Mouse (Mus musculus) forebrain, embryonic 12.5 days (tissue): ENCODE measurements around the gene Supt7l. TPM values are rescaled to one million over a fixed set of nuclear protein-coding genes. Genes with fewer than 3 reads are reported as not detected.

ENCODE experiments used
- ATAC-seq: fragments of 200-750 bp; cut with Nextera tagmentation; 2 replicates; pipeline ENCODE4 v1.8.0; 2017; ENCODE audit warnings: moderate TSS enrichment; ENCODE audit not compliant: low FRiP score
- H3K27ac ChIP-seq: fragments of 300-500 bp; sonication (generic); 2 replicates; pipeline ENCODE4 v1.5.1; 2016; ENCODE audit warnings: mild to moderate bottlenecking
- H3K27me3 ChIP-seq: fragments of 300-500 bp; sonication (generic); 2 replicates; pipeline ENCODE4 v1.6.1; 2016; ENCODE audit warnings: mild to moderate bottlenecking
- H3K36me3 ChIP-seq: fragments of 300-500 bp; sonication (generic); replicated peaks from 2 replicates; pipeline ENCODE4 v1.6.1; 2016; ENCODE audit warnings: mild to moderate bottlenecking
- H3K4me1 ChIP-seq: fragments of 300-500 bp; sonication (generic); 2 replicates; pipeline ENCODE4 v1.6.1; 2016
- H3K4me2 ChIP-seq: fragments of 300-500 bp; sonication (generic); 2 replicates; pipeline ENCODE4 v1.6.1; 2016; ENCODE audit warnings: mild to moderate bottlenecking, moderate library complexity
- H3K4me3 ChIP-seq: fragments of 300-500 bp; sonication (generic); replicated peaks from 2 replicates; pipeline ENCODE4 v1.5.1; 2016; ENCODE audit warnings: mild to moderate bottlenecking
- H3K9ac ChIP-seq: fragments of 300-500 bp; sonication (generic); 2 replicates; pipeline ENCODE4 v1.6.1; 2016; ENCODE audit warnings: mild to moderate bottlenecking
- H3K9me3 ChIP-seq: fragments of 300-500 bp; sonication (generic); 2 replicates; pipeline ENCODE4 v1.6.1; 2016
- WGBS: fragments of 180-500 bp; shearing (Covaris S2); methylation state at CpG from one replicate; pipeline ENCODE4 v1.1.7; 2016; 5-methylcytosine and 5-hydroxymethylcytosine counted together
- polyA plus RNA-seq: library from polyadenylated mRNA; unstranded; fragments of >200 nt; fragmentation: Nextera tagmentation; extraction: Ambion mirVana; gene quantifications from 2 replicates; pipeline ENCODE4 v1.2.1, GENCODE M21; 2016

Supt7l gene
- polyA plus RNA-seq, 1 experiment from 2014 or later, result 29.8 TPM

DNA sequence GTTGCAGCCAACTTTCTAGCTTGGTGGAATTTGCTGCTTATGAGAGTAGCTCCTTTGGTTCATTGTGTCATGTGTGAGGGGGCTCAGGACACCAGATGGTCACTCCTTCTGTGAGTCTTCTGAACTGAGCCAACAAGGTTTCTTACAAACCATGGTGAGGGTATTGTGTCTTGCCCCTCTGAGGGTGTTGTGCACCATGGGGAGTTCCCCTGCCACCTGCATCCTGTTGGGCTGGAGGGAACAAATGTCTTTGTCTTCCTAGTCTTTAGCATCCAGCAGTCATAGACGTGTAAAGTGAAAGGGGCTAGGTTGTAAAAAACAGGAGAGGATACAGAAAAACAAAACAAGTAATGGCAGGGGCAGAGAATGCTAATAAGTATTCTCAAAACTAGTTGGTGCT, 31.8 kb upstream of the Supt7l start:
- Histone ChIP-seq H3K27ac (no peak overlapping the region), H3K4me1 (no peaks in the 10 kb centered on the region), H3K4me3 (no peak overlapping the region), H3K27me3 (no peaks in the 10 kb centered on the region), H3K9me3 (no peaks in the 10 kb centered on the region), H3K36me3 (peaks cover 46% of the 10 kb centered on the region), H3K4me2 (no peak overlapping the region), H3K9ac (no peak overlapping the region)
- 37% methylated on average over 1 of the region's 1 CpGs for WGBS
- ATAC-seq, result no peak

DNA sequence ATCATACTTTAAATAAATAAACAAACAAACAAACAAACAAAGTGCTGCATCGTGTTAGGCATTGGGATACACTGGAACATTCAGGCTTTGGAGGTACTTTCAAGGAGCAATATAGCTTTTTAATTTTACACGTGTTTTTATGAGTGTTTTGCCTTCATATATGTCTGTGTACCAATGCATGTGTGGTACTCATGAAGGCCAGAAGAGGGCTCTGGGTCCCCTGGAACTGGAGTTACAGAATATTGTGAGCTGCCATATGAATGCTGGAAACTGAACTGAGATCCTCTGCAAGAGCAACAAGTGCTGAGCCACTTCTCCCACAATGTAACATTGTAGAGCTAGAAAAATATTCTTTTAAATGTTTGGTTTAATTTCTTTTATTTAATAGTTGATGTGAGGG, 7.6 kb upstream of the Supt7l start:
- no peak overlapping the region for H3K9ac ChIP-seq
- H3K4me1 ChIP-seq, result no peaks in the 10 kb centered on the region
- H3K27ac ChIP-seq, result no peak overlapping the region
- H3K4me2 ChIP-seq, result no peak overlapping the region
- peaks cover 76% of the 10 kb centered on the region for H3K36me3 ChIP-seq
- no peaks in the 10 kb centered on the region for H3K27me3 ChIP-seq
- no peak for ATAC-seq
- WGBS, result 93% methylated on average over 2 of the region's 2 CpGs
- H3K9me3 ChIP-seq, result no peaks in the 10 kb centered on the region
- no peak overlapping the region for H3K4me3 ChIP-seq

DNA sequence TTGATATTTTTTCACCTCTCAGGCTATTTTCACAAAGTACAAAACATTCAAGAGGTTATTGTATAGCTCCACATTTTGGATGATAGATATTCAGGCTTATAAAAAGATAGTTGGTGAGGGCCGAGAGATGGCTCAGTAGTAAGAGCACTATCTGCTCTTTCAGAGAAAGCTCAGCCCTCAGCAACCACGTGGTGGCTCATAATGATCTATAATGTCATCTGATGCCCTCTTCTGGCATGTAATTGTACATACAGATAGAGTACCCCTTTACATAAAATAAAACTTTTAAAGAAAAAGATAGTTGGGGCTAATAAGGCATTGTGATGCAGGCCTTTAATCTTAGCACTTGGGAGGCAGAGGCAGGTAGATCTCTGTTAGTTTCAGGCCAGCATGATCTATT, 953 bp upstream of the Supt7l start:
- 66% methylated on average over 2 of the region's 2 CpGs for WGBS
- H3K36me3 ChIP-seq, result peaks cover 44% of the 10 kb centered on the region
- H3K9ac ChIP-seq, result no peak overlapping the region

DNA sequence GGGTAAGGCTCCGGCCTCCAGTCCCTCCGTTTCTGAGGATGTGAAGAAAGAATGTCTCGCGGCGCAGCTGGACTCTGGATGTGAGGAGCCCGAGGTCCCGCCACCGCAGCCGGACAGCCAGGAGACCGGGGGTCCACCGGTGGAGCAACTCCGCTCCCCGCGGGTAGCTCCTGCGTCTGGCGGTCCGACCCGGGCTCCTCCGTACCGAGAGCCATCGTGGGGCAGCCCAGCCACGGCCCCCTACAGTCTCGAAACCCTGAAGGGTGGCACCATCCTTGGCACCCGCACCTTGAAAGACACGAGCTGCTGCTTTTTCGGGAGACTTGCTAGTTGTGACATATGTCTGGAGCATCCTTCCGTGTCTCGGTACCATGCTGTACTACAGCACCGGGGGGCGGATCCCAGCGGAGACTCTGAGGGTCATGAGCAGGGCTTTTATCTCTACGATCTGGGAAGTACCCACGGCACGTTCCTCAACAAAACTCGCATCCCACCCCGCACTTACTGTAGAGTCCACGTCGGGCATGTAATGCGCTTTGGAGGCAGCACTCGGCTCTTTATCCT, 408 bp downstream of the Supt7l start:
- Histone ChIP-seq H3K4me2 (peak overlapping the region; percentile 75), H3K4me3 (peak overlapping the region; percentile 98), H3K4me1 (peaks cover 25% of the 10 kb centered on the region), H3K9ac (peak overlapping the region; percentile 83), H3K36me3 (peaks cover 39% of the 10 kb centered on the region), H3K27ac (peak overlapping the region; percentile 87), H3K9me3 (no peaks in the 10 kb centered on the region), H3K27me3 (no peaks in the 10 kb centered on the region)
- peak; percentile 9; the same call in 1 of the 2 replicates for ATAC-seq
- 4% methylated on average over 40 of the region's 40 CpGs for WGBS

More for the DNA sequence above, 953 bp upstream of the Supt7l start:
- H3K4me3 ChIP-seq, result no peak overlapping the region
- no peak for ATAC-seq
- no peak overlapping the region; the same call in 1 of the 2 replicates for H3K4me2 ChIP-seq
- no peaks in the 10 kb centered on the region for H3K9me3 ChIP-seq
- H3K4me1 ChIP-seq, result peaks cover 25% of the 10 kb centered on the region
- no peaks in the 10 kb centered on the region for H3K27me3 ChIP-seq
- no peak overlapping the region for H3K27ac ChIP-seq

DNA sequence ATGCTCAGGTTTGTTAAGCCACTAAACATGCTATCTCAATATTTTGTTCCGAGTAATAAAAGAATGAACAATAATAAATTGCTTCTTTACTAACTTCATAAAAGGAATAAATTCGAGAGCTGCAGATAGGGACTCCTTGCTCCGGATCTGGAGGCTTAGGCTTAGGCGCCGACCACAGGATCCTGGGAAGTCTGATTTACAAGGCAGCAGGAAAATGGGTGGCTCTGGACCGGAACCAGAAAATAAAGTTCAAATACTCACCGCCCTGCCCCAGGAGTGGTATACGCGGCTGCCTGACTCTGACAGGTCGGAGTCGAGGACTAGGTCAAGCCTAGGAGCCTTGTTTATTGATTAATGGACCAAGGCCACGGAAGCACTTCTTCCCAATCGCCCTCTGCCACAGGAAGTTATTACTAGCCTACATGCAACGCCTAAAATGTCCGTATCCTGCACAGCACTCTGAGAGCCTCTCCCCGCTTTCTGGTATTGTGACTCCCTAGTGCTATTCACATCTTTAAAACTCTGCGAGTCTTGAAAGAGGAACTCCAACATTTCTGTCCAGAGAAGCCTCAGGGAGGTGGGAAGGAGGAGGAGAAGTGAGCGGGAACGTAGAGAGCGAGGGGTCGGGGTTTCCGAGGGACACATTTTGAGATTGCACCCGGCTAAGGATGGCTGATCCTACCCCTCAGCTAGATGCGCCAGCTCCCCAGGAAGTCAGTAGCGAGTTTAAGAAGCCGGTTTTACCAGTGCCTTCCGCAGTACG, 1.1 kb downstream of the Supt7l start, which contains the start of gene Slc4a1ap:
TSS of gene Slc4a1ap (plus strand) at position 642 of the 763 bp plus-strand sequence.
- Histone ChIP-seq H3K4me2 (peak within 1 kb of the TSS; percentile 75), H3K9me3 (no peaks in the 10 kb centered on the region), H3K27me3 (no peaks in the 10 kb centered on the region), H3K27ac (peak within 1 kb of the TSS; percentile 87), H3K4me1 (peaks cover 25% of the 10 kb centered on the region), H3K9ac (peak within 1 kb of the TSS; percentile 83), H3K4me3 (peak within 1 kb of the TSS; percentile 98), H3K36me3 (peaks cover 37% of the 10 kb centered on the region)
- WGBS, result under 1% methylated on average over 28 of the region's 28 CpGs
- ATAC-seq, result peak; percentile 83

DNA sequence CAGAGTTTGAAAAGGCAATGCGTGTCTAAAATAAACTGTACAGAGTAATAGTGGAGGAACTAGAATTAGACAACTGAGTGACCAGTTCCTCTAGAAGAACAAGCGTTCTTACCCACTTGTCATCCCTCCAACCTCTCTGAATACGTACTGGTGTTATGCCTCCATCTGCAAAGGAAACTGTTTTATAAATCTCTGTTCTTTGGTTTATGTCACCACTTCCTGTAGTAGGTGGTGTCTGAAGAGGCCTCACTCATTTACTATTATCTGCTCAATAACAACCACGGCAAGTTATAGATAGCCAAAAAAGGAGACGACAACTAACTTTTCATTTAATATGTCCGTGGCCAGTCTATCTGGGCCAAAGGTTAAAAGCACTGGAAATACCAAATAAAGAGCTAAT, 7.1 kb downstream of the Supt7l start:
- WGBS, result 94% methylated on average over 6 of the region's 6 CpGs
- Histone ChIP-seq H3K36me3 (peaks cover 66% of the 10 kb centered on the region), H3K9ac (no peak overlapping the region), H3K27ac (no peak overlapping the region), H3K9me3 (no peaks in the 10 kb centered on the region), H3K4me2 (no peak overlapping the region), H3K27me3 (no peaks in the 10 kb centered on the region), H3K4me3 (no peak overlapping the region), H3K4me1 (peaks cover 2% of the 10 kb centered on the region)
- no peak for ATAC-seq

DNA sequence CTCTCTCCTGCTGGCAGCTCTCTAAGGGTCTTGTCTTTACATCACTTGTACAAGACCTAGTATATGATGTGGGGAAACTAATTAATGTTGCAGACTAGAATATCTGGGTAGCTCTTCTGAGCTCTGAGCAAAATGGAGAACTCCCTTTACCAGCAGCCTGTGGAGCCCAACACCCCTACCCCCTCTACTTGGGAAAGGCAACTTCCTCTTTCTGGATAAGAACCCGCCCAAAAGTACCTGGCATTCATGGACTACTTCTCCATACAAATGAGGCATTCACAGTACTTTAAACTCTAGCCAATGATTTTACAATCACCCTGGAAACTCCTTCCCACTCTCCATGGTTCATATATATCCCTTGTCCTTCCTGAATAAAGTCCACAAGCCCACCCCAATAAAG, 15.1 kb downstream of the Supt7l start:
- ATAC-seq, result no peak
- no peaks in the 10 kb centered on the region for H3K4me1 ChIP-seq
- H3K4me2 ChIP-seq, result no peak overlapping the region
- H3K27me3 ChIP-seq, result no peaks in the 10 kb centered on the region
- H3K9ac ChIP-seq, result no peak overlapping the region
- no peak overlapping the region for H3K4me3 ChIP-seq
- WGBS, result 90% methylated on average over 1 of the region's 1 CpGs
- H3K27ac ChIP-seq, result no peak overlapping the region
- H3K9me3 ChIP-seq, result no peaks in the 10 kb centered on the region
- H3K36me3 ChIP-seq, result peaks cover 87% of the 10 kb centered on the region

DNA sequence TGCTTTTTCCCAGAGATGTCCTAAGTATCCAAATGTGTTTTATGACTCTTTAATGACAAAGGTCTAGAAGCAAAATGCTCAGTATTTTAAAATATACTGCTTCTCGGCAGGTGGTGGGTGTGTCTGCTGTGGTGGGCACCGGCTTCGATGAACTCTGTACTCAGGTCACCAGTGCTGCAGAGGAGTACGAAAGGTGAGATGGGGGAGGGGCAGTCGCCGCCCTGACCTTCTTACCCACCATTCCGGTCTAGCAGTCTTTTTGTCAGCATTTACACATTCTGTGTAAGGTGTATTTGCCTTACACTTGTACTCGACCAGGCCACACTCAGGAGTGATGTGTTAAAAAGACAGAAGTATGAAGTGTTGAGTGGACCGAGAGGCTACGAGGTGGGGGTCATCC, 22.8 kb downstream of the Supt7l start:
- Histone ChIP-seq H3K9me3 (no peaks in the 10 kb centered on the region), H3K36me3 (peaks cover 87% of the 10 kb centered on the region), H3K4me2 (no peak overlapping the region), H3K27ac (no peak overlapping the region), H3K4me3 (no peak overlapping the region), H3K4me1 (no peaks in the 10 kb centered on the region), H3K27me3 (no peaks in the 10 kb centered on the region), H3K9ac (no peak overlapping the region)
- 94% methylated on average over 10 of the region's 10 CpGs for WGBS
- no peak for ATAC-seq

DNA sequence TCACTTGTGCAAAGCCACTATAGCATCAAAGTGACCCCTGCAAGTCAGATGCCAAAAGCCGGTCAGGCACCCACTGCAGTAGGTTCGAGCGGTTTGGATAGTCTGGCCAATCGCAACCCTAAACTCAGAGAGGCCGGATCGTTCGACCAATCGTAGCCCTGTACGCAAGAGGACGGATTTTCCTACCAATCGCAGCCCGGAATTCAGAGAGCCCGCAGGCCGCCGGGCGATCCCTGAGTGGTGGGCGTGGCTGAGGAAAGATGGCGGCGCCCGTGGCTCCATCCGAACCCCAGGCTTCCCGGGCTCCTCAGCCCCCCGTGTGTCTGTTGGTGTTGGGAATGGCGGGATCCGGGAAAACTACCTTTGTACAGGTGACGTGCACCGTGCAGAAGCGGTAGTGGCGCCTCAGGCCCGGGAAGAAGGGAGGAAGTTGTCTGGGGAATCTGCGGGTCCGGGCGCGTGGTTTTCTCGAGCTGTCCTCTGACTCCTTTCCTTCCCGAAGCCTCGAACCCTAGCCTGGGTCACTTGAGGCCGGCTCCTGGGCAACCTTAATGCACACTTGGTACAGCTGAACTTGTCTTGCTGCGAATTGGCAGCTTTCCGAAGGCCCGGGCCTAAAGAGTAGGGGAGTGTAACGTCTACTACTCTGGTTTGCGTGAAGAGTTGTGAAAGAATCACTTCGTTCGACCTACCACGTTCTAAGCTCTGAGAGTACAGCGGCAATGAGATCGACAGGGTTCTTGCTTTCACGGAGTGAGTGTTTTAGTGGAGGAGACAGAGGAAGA, 32.9 kb downstream of the Supt7l start, which contains the start of gene Gpn1:
TSS of gene Gpn1 (plus strand) at position 229 of the 785 bp plus-strand sequence.
- H3K4me3 ChIP-seq, result peak within 1 kb of the TSS; percentile 60
- H3K36me3 ChIP-seq, result peaks cover 34% of the 10 kb centered on the region
- peak within 1 kb of the TSS; percentile 73 for H3K4me2 ChIP-seq
- peak; percentile 100 for ATAC-seq
- H3K27me3 ChIP-seq, result 0 out of 2 replicates have a peak, but pooled peaks cover 4% of the 10 kb centered on the region
- no peak within 1 kb of the TSS for H3K27ac ChIP-seq
- no peaks in the 10 kb centered on the region for H3K9me3 ChIP-seq
- peaks cover 12% of the 10 kb centered on the region for H3K4me1 ChIP-seq
- WGBS, result under 1% methylated on average over 49 of the region's 49 CpGs
- H3K9ac ChIP-seq, result peak within 1 kb of the TSS; percentile 62

DNA sequence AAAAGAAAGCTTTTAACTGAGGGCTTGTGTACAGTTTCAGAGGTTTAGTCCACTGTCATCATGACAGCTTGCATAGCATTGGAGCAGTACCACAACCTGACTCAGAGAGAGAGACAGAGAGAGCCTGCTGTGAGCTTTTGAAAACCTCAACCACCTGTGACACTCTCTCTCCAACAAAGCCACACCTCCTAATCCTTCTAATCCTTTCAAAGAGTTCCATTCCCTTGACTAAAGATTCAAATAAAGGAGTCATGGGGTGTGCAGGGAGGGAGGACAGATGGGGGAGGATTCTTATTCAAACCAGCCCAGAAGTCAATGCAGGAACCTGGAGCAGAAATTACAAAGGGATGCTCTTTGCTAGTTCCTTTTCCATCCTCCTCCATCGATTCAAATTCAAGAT, 35.6 kb downstream of the Supt7l start:
- 54% methylated on average over 1 of the region's 1 CpGs for WGBS
- peaks cover 8% of the 10 kb centered on the region for H3K36me3 ChIP-seq
- H3K4me1 ChIP-seq, result peaks cover 12% of the 10 kb centered on the region
- H3K4me2 ChIP-seq, result no peak overlapping the region
- no peak overlapping the region for H3K27ac ChIP-seq
- no peak overlapping the region for H3K4me3 ChIP-seq
- H3K9ac ChIP-seq, result no peak overlapping the region
- ATAC-seq, result no peak
- no peaks in the 10 kb centered on the region for H3K9me3 ChIP-seq
- H3K27me3 ChIP-seq, result 0 out of 2 replicates have a peak, but pooled peaks cover 4% of the 10 kb centered on the region

DNA sequence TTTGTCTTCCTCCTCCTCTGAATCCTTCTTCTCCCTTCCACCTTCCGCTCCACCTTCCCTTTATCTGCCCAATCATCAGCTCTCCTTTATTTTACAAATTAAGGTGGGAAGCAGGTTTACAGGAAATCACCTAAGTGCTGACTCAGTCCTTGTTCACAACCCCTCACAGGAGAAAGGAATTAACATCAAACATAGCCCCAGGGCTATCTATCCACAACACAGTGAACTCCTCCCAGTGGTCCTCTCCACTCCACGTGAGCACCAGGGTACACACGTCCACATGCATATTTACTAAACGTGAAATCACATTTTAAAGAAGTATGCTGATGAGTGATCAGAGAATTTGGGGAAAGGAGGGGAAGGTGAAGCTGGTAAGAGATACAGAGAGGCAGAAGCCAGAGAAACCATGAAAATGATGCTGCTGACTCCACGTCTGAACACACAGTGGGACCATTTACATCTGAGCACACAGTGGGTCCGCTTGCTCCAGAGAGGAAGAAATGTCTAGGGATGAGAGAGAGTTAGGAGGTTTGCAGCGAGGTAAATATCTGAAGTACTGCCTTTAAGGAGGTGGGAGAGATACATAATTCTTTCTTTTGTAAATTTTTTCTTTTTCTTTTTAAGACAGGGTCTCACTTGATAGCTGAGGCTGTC, 38.4 kb downstream of the Supt7l start:
- Histone ChIP-seq H3K4me2 (no peak overlapping the region), H3K27me3 (0 out of 2 replicates have a peak, but pooled peaks cover 4% of the 10 kb centered on the region), H3K27ac (no peak overlapping the region), H3K9me3 (no peaks in the 10 kb centered on the region), H3K36me3 (no peaks in the 10 kb centered on the region; the same call in 1 of the 2 replicates), H3K4me3 (no peak overlapping the region), H3K4me1 (0 out of 2 replicates have a peak, but pooled peaks cover 2% of the 10 kb centered on the region), H3K9ac (no peak overlapping the region)
- WGBS, result 78% methylated on average over 7 of the region's 7 CpGs
- no peak for ATAC-seq

DNA sequence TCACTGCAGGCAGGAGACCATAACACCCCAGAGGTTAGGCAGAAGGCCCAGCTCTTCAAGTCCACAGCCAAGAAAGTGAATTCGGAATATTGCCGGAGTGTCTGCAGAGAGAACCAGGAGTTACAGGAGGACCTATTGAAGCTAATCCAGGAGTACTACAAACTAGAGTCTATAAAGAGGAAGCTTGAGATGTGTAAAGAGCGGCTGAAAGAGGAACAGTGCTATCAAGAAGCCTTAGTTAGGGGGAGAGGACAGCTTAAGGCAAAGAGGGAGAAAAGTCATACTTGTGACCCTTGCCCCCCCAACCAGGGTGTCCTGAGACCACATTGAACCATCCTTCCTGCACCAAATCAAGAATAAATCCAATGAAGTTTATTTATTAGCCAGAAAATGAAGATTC, 39.7 kb downstream of the Supt7l start:
- Histone ChIP-seq H3K36me3 (no peaks in the 10 kb centered on the region; the same call in none of the 2 replicates), H3K4me2 (no peak overlapping the region), H3K27ac (no peak overlapping the region), H3K9me3 (no peaks in the 10 kb centered on the region), H3K4me1 (no peaks in the 10 kb centered on the region), H3K4me3 (no peak overlapping the region), H3K9ac (no peak overlapping the region), H3K27me3 (0 out of 2 replicates have a peak, but pooled peaks cover 4% of the 10 kb centered on the region)
- no peak for ATAC-seq
- 98% methylated on average over 3 of the region's 3 CpGs for WGBS
